Mouse (Mus musculus) CH12.LX (cell line): Measurements from ENCODE around the gene Pafah1b3.

Source experiments
- CTCF ChIP-seq, 2 experiments: IDR thresholded peaks in 1 of 2; conservative IDR thresholded peaks in 1 of 2; 2 replicates each; pipeline ENCODE4 v1.5.1; 2011 to 2012; ENCODE audit warnings: low read depth in 2 of 2, low read length in 2 of 2, improper control_type of control experiment in 1 of 2, inconsistent platforms in 1 of 2, mild to moderate bottlenecking in 1 of 2, moderate library complexity in 1 of 2
- JUN ChIP-seq: IDR thresholded peaks from 2 replicates; pipeline ENCODE4 v1.6.1; 2011; ENCODE audit warnings: low read depth, mild to moderate bottlenecking, low read length, improper control_type of control experiment, moderate library complexity; ENCODE audit not compliant: insufficient read depth
- MAFK ChIP-seq: IDR thresholded peaks from 2 replicates; pipeline ENCODE4 v1.6.1; 2011; ENCODE audit warnings: low read length, improper control_type of control experiment; ENCODE audit not compliant: insufficient replicate concordance
- MYC ChIP-seq: IDR thresholded peaks from 2 replicates; pipeline ENCODE4 v1.6.1; 2011; ENCODE audit warnings: low read depth, mild to moderate bottlenecking, improper control_type of control experiment, low read length
- NELFE ChIP-seq: IDR thresholded peaks from 2 replicates; pipeline ENCODE4 v1.6.1; 2011; ENCODE audit warnings: low read depth, low read length, improper control_type of control experiment
- PAX5 ChIP-seq: IDR thresholded peaks from 2 replicates; pipeline ENCODE4 v1.6.1; 2012; ENCODE audit warnings: low read length, inconsistent platforms, mixed read lengths
- POLR2A ChIP-seq: IDR thresholded peaks from 2 replicates; pipeline ENCODE4 v1.6.1; 2011; ENCODE audit warnings: low read depth, mild to moderate bottlenecking, improper control_type of control experiment, low read length
- POLR2AphosphoS2 ChIP-seq: IDR thresholded peaks from 2 replicates; pipeline ENCODE4 v1.6.1; 2011; ENCODE audit warnings: low read depth, low read length, improper control_type of control experiment
- RCOR1 ChIP-seq: conservative IDR thresholded peaks from 2 replicates; pipeline ENCODE4 v1.6.1; 2012; ENCODE audit warnings: low read depth, mild to moderate bottlenecking, inconsistent platforms, low read length, improper control_type of control experiment
- SIN3A ChIP-seq: IDR thresholded peaks from 2 replicates; pipeline ENCODE4 v1.6.1; 2012; ENCODE audit warnings: low read length, improper control_type of control experiment, inconsistent platforms
- TBP ChIP-seq: conservative IDR thresholded peaks from 2 replicates; pipeline ENCODE4 v1.6.1; 2011; ENCODE audit warnings: low read depth, low read length, improper control_type of control experiment
- UBTF ChIP-seq: IDR thresholded peaks from 2 replicates; pipeline ENCODE4 v1.6.1; 2012; ENCODE audit warnings: low read depth, mild to moderate bottlenecking, inconsistent platforms, low read length, improper control_type of control experiment, moderate library complexity
- USF1 ChIP-seq: IDR thresholded peaks from 2 replicates; pipeline ENCODE4 v1.6.1; 2014; ENCODE audit warnings: low read depth, mild to moderate bottlenecking, inconsistent platforms, low read length, improper control_type of control experiment
- USF2 ChIP-seq: conservative IDR thresholded peaks from 2 replicates; pipeline ENCODE4 v1.6.1; 2011; ENCODE audit warnings: low read depth, low read length, improper control_type of control experiment

GRCm38 (mm10) chr7:25301063-25301462, 3.3 kb upstream of the Pafah1b3 start, which contains the start of gene Prr19:
- TF ChIP-seq SIN3A = no peak
- TF ChIP-seq TBP = no peak
- TF ChIP-seq POLR2A = no peak
- TF ChIP-seq USF1 = no peak
- TF ChIP-seq PAX5 = no peak
- TF ChIP-seq RCOR1 = no peak
- TF ChIP-seq NELFE = no peak
- no peak for TF ChIP-seq CTCF (conservative IDR thresholded peaks at IDR 0.05 in 1 of 2, IDR thresholded peaks at IDR 0.05 in 1 of 2; ENCODE audit: low read depth in 2 of 2, low read length in 2 of 2)
- no peak for TF ChIP-seq UBTF
- no peak for TF ChIP-seq JUN
- no peak for TF ChIP-seq POLR2AphosphoS2
- TF ChIP-seq MAFK = no peak
- no peak for TF ChIP-seq USF2
- TF ChIP-seq MYC = no peak
